Mouse (Mus musculus): ENCODE measurements at regions not wholly inside any gene's neighbourhood (a gene's known extent, or its start where the extent isn't known, plus 50 kb on each side); places are given as distances from the start of the nearest gene placed in this dataset.
"Not testable (repeated sequence)": the region's sequence is repeated elsewhere in the genome, so short reads cannot be mapped to it uniquely, and the experiment has no call there.

GRCm38 (mm10) chr13:28840142-28840541 lies 113.4 kb downstream of the Sox4 start:
- DNase-seq (ENCODE audit: low spot score in 2 of 2) = no peak

GRCm38 (mm10) chr13:28839084-28839483 lies 114.4 kb downstream of the Sox4 start:
- no peak for DNase-seq (ENCODE audit: low spot score in 2 of 2)

GRCm38 (mm10) chr13:28838216-28838615 lies 115.3 kb downstream of the Sox4 start:
- no peak for DNase-seq (ENCODE audit: low spot score in 2 of 2)

GRCm38 (mm10) chr13:28837196-28837595 lies 116.3 kb downstream of the Sox4 start:
- DNase-seq (ENCODE audit: low spot score in 2 of 2) = not testable (repeated sequence)

- DNase-seq (ENCODE audit: low spot score in 2 of 2) = no peak
Observed at GRCm38 (mm10) chr13:28833700-28834065, 119.8 kb downstream of the Sox4 start.

- DNase-seq (ENCODE audit: low spot score in 2 of 2) = no peak
Observed at GRCm38 (mm10) chr13:28832855-28833699, 120.4 kb downstream of the Sox4 start.

GRCm38 (mm10) chr13:28826284-28826683 lies 127.2 kb downstream of the Sox4 start:
- DNase-seq (ENCODE audit: low spot score in 2 of 2) = no peak

- no peak for DNase-seq (ENCODE audit: low spot score in 2 of 2)
Observed at GRCm38 (mm10) chr13:28823985-28824384, 129.5 kb downstream of the Sox4 start.

- DNase-seq (ENCODE audit: low spot score in 2 of 2) = no peak
Observed at GRCm38 (mm10) chr13:28823311-28823880, 130.1 kb downstream of the Sox4 start.

- DNase-seq (ENCODE audit: low spot score in 2 of 2) = no peak
Observed at GRCm38 (mm10) chr13:28820868-28821533, 132.5 kb downstream of the Sox4 start.

- DNase-seq (ENCODE audit: low spot score in 2 of 2) = no peak
Observed at GRCm38 (mm10) chr13:28814127-28814526, 139.4 kb downstream of the Sox4 start.

GRCm38 (mm10) chr13:28811667-28812575 lies 141.6 kb downstream of the Sox4 start:
- DNase-seq (ENCODE audit: low spot score in 2 of 2) = no peak

- DNase-seq (ENCODE audit: low spot score in 2 of 2) = no peak
Observed at GRCm38 (mm10) chr13:28811081-28811439, 142.5 kb downstream of the Sox4 start.

- no peak for DNase-seq (ENCODE audit: low spot score in 2 of 2)
Observed at GRCm38 (mm10) chr13:28810326-28811080, 143.0 kb downstream of the Sox4 start.

GRCm38 (mm10) chr13:28805302-28805701 lies 148.2 kb downstream of the Sox4 start:
- DNase-seq (ENCODE audit: low spot score in 2 of 2) = no peak

GRCm38 (mm10) chr13:28801210-28801954 lies 152.1 kb downstream of the Sox4 start:
- DNase-seq (ENCODE audit: low spot score in 2 of 2) = no peak

GRCm38 (mm10) chr13:28800676-28801075 lies 152.8 kb downstream of the Sox4 start:
- DNase-seq (ENCODE audit: low spot score in 2 of 2) = no peak

- no peak for DNase-seq (ENCODE audit: low spot score in 2 of 2)
Observed at GRCm38 (mm10) chr13:28799474-28799873, 154.0 kb downstream of the Sox4 start.

- no peak for DNase-seq (ENCODE audit: low spot score in 2 of 2)
Observed at GRCm38 (mm10) chr13:28797617-28798475, 155.7 kb downstream of the Sox4 start.
